Mouse (Mus musculus) stomach, embryonic 14.5 days (tissue): Measurements from ENCODE around the gene Fbxl15. TPM values are rescaled to one million over a fixed set of nuclear protein-coding genes. Genes with fewer than 3 reads are reported as not detected.

Source experiments
- ATAC-seq: fragments of 200-750 bp; cut with Nextera tagmentation; 2 replicates; pipeline ENCODE4 v1.8.0; 2017; ENCODE audit warnings: low read depth, moderate TSS enrichment; ENCODE audit not compliant: insufficient number of reproducible peaks, insufficient read depth, low FRiP score
- H3K27ac ChIP-seq: fragments of 300-500 bp; sonication (generic); 2 replicates; pipeline ENCODE4 v1.5.1; 2014; ENCODE audit warnings: mild to moderate bottlenecking, low read length, moderate library complexity, mixed read lengths
- H3K27me3 ChIP-seq: fragments of 300-500 bp; sonication (generic); 2 replicates; pipeline ENCODE4 v1.6.1; 2014; ENCODE audit warnings: low read length, control low read depth, mixed read lengths; ENCODE audit not compliant: control insufficient read depth, insufficient read depth
- H3K36me3 ChIP-seq: fragments of 300-500 bp; sonication (generic); 2 replicates; pipeline ENCODE4 v1.6.1; 2014; ENCODE audit warnings: mild to moderate bottlenecking, control low read depth, low read length, moderate library complexity, mixed read lengths; ENCODE audit not compliant: control insufficient read depth, insufficient read depth
- H3K4me1 ChIP-seq: fragments of 300-500 bp; sonication (generic); 2 replicates; pipeline ENCODE4 v1.6.1; 2014; ENCODE audit warnings: low read length, control low read depth, mixed read lengths; ENCODE audit not compliant: control insufficient read depth, insufficient read depth
- H3K4me2 ChIP-seq: fragments of 300-500 bp; sonication (generic); replicated peaks from 2 replicates; pipeline ENCODE4 v1.6.1; 2014; ENCODE audit warnings: low read depth, low read length, control low read depth
- H3K4me3 ChIP-seq: fragments of 300-500 bp; sonication (generic); 2 replicates; pipeline ENCODE4 v1.5.1; 2014; ENCODE audit warnings: low read depth, low read length, control low read depth
- H3K9ac ChIP-seq: fragments of 300-500 bp; sonication (generic); replicated peaks from 2 replicates; pipeline ENCODE4 v1.6.1; 2014; ENCODE audit warnings: low read depth, mild to moderate bottlenecking, control low read depth, low read length, moderate library complexity, mixed read lengths
- H3K9me3 ChIP-seq: fragments of 300-500 bp; sonication (generic); 2 replicates; pipeline ENCODE4 v1.6.1; 2016; ENCODE audit warnings: low read depth, low read length, control low read depth; ENCODE audit not compliant: control insufficient read depth
- WGBS: fragments of 180-500 bp; shearing (Covaris S2); extraction: QIAGEN DNeasy Blood & Tissue Kit; methylation state at CpG from one replicate; pipeline ENCODE4 v1.1.7; 2014; 5-methylcytosine and 5-hydroxymethylcytosine counted together
- polyA plus RNA-seq: library from polyadenylated mRNA; unstranded; fragments of >200 nt; fragmentation: Nextera tagmentation; extraction: Ambion mirVana; gene quantifications from 2 replicates; pipeline ENCODE4 v1.2.1, GENCODE M21; 2014

Fbxl15 gene
- 13.7 and 16.1 TPM in 2 replicates for polyA plus RNA-seq

- peak; percentile 88 for ATAC-seq
- H3K27ac ChIP-seq: peak within 1 kb of the TSS; percentile 55
- peaks cover 19% of the 10 kb centered on the region for H3K4me1 ChIP-seq
- peak within 1 kb of the TSS; percentile 53 for H3K9ac ChIP-seq
- peak within 1 kb of the TSS; percentile 69 for H3K4me3 ChIP-seq
- no peaks in the 10 kb centered on the region for H3K9me3 ChIP-seq
- peaks cover 11% of the 10 kb centered on the region for H3K36me3 ChIP-seq
- H3K4me2 ChIP-seq: peak within 1 kb of the TSS; percentile 100
- peaks cover 23% of the 10 kb centered on the region for H3K27me3 ChIP-seq
- under 1% methylated on average over 81 of the region's 81 CpGs for WGBS
Observed at GRCm38 (mm10) chr19:46328081-46329030, at the start of gene Fbxl15. Gene Fbxl15, plus strand, starts transcription at chr19:46328184.

- 93% methylated on average over 11 of the region's 11 CpGs for WGBS
- no peak for ATAC-seq
- Histone ChIP-seq H3K4me3 (no peak overlapping the region), H3K9ac (no peak overlapping the region), H3K4me1 (no peaks in the 10 kb centered on the region), H3K27ac (no peak overlapping the region), H3K36me3 (peaks cover 70% of the 10 kb centered on the region), H3K4me2 (no peak overlapping the region), H3K27me3 (no peaks in the 10 kb centered on the region), H3K9me3 (no peaks in the 10 kb centered on the region)
Observed at GRCm38 (mm10) chr19:46282081-46282849, 45.7 kb upstream of the Fbxl15 start.

DNA sequence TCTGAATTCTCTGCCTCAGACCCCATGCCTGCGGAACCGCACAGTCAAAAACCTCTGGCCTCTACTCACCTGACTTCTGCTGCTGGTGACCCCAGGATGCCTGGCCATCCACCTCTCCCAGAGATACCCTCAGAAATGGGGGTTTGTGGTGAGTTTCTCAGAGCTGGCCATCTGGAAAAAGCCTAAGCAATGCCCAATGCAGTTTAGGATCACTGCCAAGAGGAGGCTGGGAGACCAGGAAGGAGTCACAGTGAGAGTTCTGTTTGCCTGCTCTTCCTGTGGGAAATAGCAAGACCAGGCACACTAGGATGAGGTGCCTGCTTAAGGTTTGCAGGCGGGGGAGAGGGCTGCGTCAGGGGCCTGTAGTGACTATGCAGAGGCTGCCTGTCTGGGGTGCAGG, 43.3 kb upstream of the Fbxl15 start:
- no peak for ATAC-seq
- no peaks in the 10 kb centered on the region for H3K4me1 ChIP-seq
- H3K4me2 ChIP-seq: no peak overlapping the region
- peaks cover 56% of the 10 kb centered on the region for H3K36me3 ChIP-seq
- WGBS: 93% methylated on average over 4 of the region's 4 CpGs
- no peaks in the 10 kb centered on the region for H3K9me3 ChIP-seq
- no peak overlapping the region for H3K27ac ChIP-seq
- no peaks in the 10 kb centered on the region for H3K27me3 ChIP-seq
- no peak overlapping the region for H3K9ac ChIP-seq
- no peak overlapping the region for H3K4me3 ChIP-seq

- no peak for ATAC-seq
- Histone ChIP-seq H3K4me1 (no peaks in the 10 kb centered on the region), H3K9ac (no peak overlapping the region), H3K9me3 (no peaks in the 10 kb centered on the region), H3K36me3 (peaks cover 47% of the 10 kb centered on the region), H3K27me3 (no peaks in the 10 kb centered on the region), H3K27ac (no peak overlapping the region), H3K4me3 (no peak overlapping the region), H3K4me2 (no peak overlapping the region)
- 83% methylated on average over 7 of the region's 7 CpGs for WGBS
Observed at GRCm38 (mm10) chr19:46285631-46286030, 42.4 kb upstream of the Fbxl15 start.

- no peaks in the 10 kb centered on the region for H3K4me1 ChIP-seq
- no peak for ATAC-seq
- no peak overlapping the region for H3K4me3 ChIP-seq
- 87% methylated on average over 6 of the region's 6 CpGs for WGBS
- H3K27ac ChIP-seq: no peak overlapping the region
- H3K36me3 ChIP-seq: peaks cover 46% of the 10 kb centered on the region
- H3K27me3 ChIP-seq: no peaks in the 10 kb centered on the region
- H3K9me3 ChIP-seq: no peaks in the 10 kb centered on the region
- H3K9ac ChIP-seq: no peak overlapping the region
- no peak overlapping the region for H3K4me2 ChIP-seq
Observed at GRCm38 (mm10) chr19:46286047-46286446, 41.9 kb upstream of the Fbxl15 start.

DNA sequence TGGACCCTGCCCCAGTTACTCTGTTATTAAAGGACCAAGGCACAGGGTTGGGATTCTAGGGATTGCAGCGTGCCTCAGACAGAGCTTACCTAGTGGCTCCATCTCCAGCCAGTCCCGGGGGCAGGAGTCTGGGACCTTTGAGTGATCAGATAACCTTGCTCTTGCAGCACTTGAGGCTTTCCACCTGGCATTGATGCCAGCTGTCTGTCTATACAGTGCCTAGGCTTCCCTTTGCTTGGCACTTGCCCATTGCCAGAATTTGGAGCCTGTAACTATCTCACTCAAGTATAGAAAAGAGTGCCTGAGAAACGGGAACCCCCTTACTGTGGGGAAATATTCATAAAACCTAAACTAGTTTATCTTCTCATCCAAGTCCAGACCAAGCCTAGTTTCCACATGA, 41.1 kb upstream of the Fbxl15 start:
- no peak overlapping the region for H3K27ac ChIP-seq
- no peak for ATAC-seq
- no peak overlapping the region for H3K4me3 ChIP-seq
- no peaks in the 10 kb centered on the region for H3K4me1 ChIP-seq
- 82% methylated on average over 3 of the region's 3 CpGs for WGBS
- no peak overlapping the region for H3K9ac ChIP-seq
- H3K4me2 ChIP-seq: no peak overlapping the region
- no peaks in the 10 kb centered on the region for H3K27me3 ChIP-seq
- no peaks in the 10 kb centered on the region for H3K9me3 ChIP-seq
- peaks cover 38% of the 10 kb centered on the region for H3K36me3 ChIP-seq

- H3K4me3 ChIP-seq: no peak overlapping the region
- H3K4me1 ChIP-seq: no peaks in the 10 kb centered on the region
- H3K9me3 ChIP-seq: no peaks in the 10 kb centered on the region
- no peak overlapping the region for H3K4me2 ChIP-seq
- H3K27ac ChIP-seq: no peak overlapping the region
- no peak for ATAC-seq
- H3K9ac ChIP-seq: no peak overlapping the region
- H3K27me3 ChIP-seq: no peaks in the 10 kb centered on the region
- WGBS: 86% methylated on average over 3 of the region's 3 CpGs
- peaks cover 31% of the 10 kb centered on the region for H3K36me3 ChIP-seq
Observed at GRCm38 (mm10) chr19:46287566-46287965, 40.4 kb upstream of the Fbxl15 start.

GRCm38 (mm10) chr19:46290535-46291105, 37.4 kb upstream of the Fbxl15 start:
- H3K27me3 ChIP-seq: no peaks in the 10 kb centered on the region
- H3K4me3 ChIP-seq: no peak overlapping the region
- ATAC-seq: no peak
- 61% methylated on average over 12 of the region's 12 CpGs for WGBS
- no peak overlapping the region for H3K27ac ChIP-seq
- peaks cover 10% of the 10 kb centered on the region; the same call in 1 of the 2 replicates for H3K36me3 ChIP-seq
- no peaks in the 10 kb centered on the region for H3K9me3 ChIP-seq
- H3K9ac ChIP-seq: no peak overlapping the region
- no peak overlapping the region for H3K4me2 ChIP-seq
- H3K4me1 ChIP-seq: no peaks in the 10 kb centered on the region
